Mouse (Mus musculus) embryonic facial prominence, embryonic 15.5 days (tissue): ENCODE measurements around the gene Scrn3. TPM values are rescaled to one million over a fixed set of nuclear protein-coding genes. Genes with fewer than 3 reads are reported as not detected.

Experiments
- ATAC-seq: fragments of 200-750 bp; cut with Nextera tagmentation; 2 replicates; pipeline ENCODE4 v1.8.0; 2017; ENCODE audit warnings: low read depth, moderate TSS enrichment; ENCODE audit not compliant: insufficient number of reproducible peaks, low FRiP score, low TSS enrichment
- H3K27ac ChIP-seq: fragments of 300-500 bp; sonication (generic); replicated peaks from 2 replicates; pipeline ENCODE4 v1.5.1; 2015; ENCODE audit warnings: mild to moderate bottlenecking, inconsistent platforms
- H3K27me3 ChIP-seq: fragments of 300-500 bp; sonication (generic); 2 replicates; pipeline ENCODE4 v1.6.1; 2015; ENCODE audit warnings: inconsistent platforms
- H3K36me3 ChIP-seq: fragments of 300-500 bp; sonication (generic); 2 replicates; pipeline ENCODE4 v1.6.1; 2015; ENCODE audit warnings: mild to moderate bottlenecking, inconsistent platforms
- H3K4me1 ChIP-seq: fragments of 300-500 bp; sonication (generic); 2 replicates; pipeline ENCODE4 v1.6.1; 2015; ENCODE audit warnings: inconsistent platforms
- H3K4me2 ChIP-seq: fragments of 300-500 bp; sonication (generic); replicated peaks from 2 replicates; pipeline ENCODE4 v1.6.1; 2015; ENCODE audit warnings: mild to moderate bottlenecking, inconsistent platforms
- H3K4me3 ChIP-seq: fragments of 300-500 bp; sonication (generic); replicated peaks from 2 replicates; pipeline ENCODE4 v1.5.1; 2015; ENCODE audit warnings: mild to moderate bottlenecking, inconsistent platforms
- H3K9ac ChIP-seq: fragments of 300-500 bp; sonication (generic); 2 replicates; pipeline ENCODE4 v1.6.1; 2015; ENCODE audit warnings: inconsistent platforms
- H3K9me3 ChIP-seq: fragments of 300-500 bp; sonication (generic); replicated peaks from 2 replicates; pipeline ENCODE4 v1.6.1; 2016; ENCODE audit warnings: inconsistent platforms
- WGBS: fragments of 180-500 bp; shearing (Covaris S2); methylation state at CpG from one replicate; pipeline ENCODE4 v1.1.7; 2015; 5-methylcytosine and 5-hydroxymethylcytosine counted together
- polyA plus RNA-seq: library from polyadenylated mRNA; unstranded; fragments of >200 nt; fragmentation: Nextera tagmentation; extraction: Ambion mirVana; gene quantifications from 2 replicates; pipeline ENCODE4 v1.2.1, GENCODE M21; 2015

The Scrn3 gene
- polyA plus RNA-seq, 1 experiment from 2014 or later: 14.7 TPM

GRCm38 (mm10) chr2:73276141-73276571, 36.2 kb upstream of the Scrn3 start:
- Histone ChIP-seq H3K4me2 (peak overlapping the region; percentile 6; the same call in 1 of the 2 replicates), H3K27me3 (peaks cover 62% of the 10 kb centered on the region), H3K9ac (no peak overlapping the region), H3K9me3 (no peaks in the 10 kb centered on the region), H3K27ac (no peak overlapping the region), H3K4me1 (peaks cover 66% of the 10 kb centered on the region), H3K36me3 (no peaks in the 10 kb centered on the region), H3K4me3 (peak overlapping the region; percentile 5; the same call in 1 of the 2 replicates)
- 2% methylated on average over 6 of the region's 6 CpGs for WGBS
- no peak for ATAC-seq

GRCm38 (mm10) chr2:73277021-73277708, 35.2 kb upstream of the Scrn3 start:
- peak overlapping the region; percentile 29; the same call in 1 of the 2 replicates for H3K27ac ChIP-seq
- H3K9me3 ChIP-seq: no peaks in the 10 kb centered on the region
- H3K36me3 ChIP-seq: no peaks in the 10 kb centered on the region
- 4% methylated on average over 38 of the region's 38 CpGs for WGBS
- peaks cover 64% of the 10 kb centered on the region for H3K27me3 ChIP-seq
- no peak for ATAC-seq
- peak overlapping the region; percentile 33 for H3K4me2 ChIP-seq
- H3K4me3 ChIP-seq: peak overlapping the region; percentile 27
- peaks cover 58% of the 10 kb centered on the region for H3K4me1 ChIP-seq
- H3K9ac ChIP-seq: no peak overlapping the region

- no peaks in the 10 kb centered on the region for H3K9me3 ChIP-seq
- peak overlapping the region; percentile 27 for H3K4me3 ChIP-seq
- no peak overlapping the region for H3K27ac ChIP-seq
- H3K4me2 ChIP-seq: peak overlapping the region; percentile 33
- peaks cover 65% of the 10 kb centered on the region for H3K27me3 ChIP-seq
- WGBS: 3% methylated on average over 18 of the region's 18 CpGs
- no peak overlapping the region for H3K9ac ChIP-seq
- peaks cover 55% of the 10 kb centered on the region for H3K4me1 ChIP-seq
- no peaks in the 10 kb centered on the region for H3K36me3 ChIP-seq
- no peak for ATAC-seq
Observed at GRCm38 (mm10) chr2:73277709-73278075, 34.7 kb upstream of the Scrn3 start.

- Histone ChIP-seq H3K36me3 (no peaks in the 10 kb centered on the region), H3K9ac (no peak overlapping the region), H3K4me2 (peak overlapping the region; percentile 40), H3K27me3 (peaks cover 59% of the 10 kb centered on the region), H3K4me1 (peaks cover 49% of the 10 kb centered on the region), H3K4me3 (peak overlapping the region; percentile 21), H3K27ac (0 out of 2 replicates have a peak overlapping the region, but pooled peaks have one; percentile 4), H3K9me3 (no peaks in the 10 kb centered on the region)
- no peak for ATAC-seq
- 3% methylated on average over 20 of the region's 20 CpGs for WGBS
Observed at GRCm38 (mm10) chr2:73278131-73278854, 34.1 kb upstream of the Scrn3 start.

GRCm38 (mm10) chr2:73278869-73279268, 33.5 kb upstream of the Scrn3 start:
- peaks cover 43% of the 10 kb centered on the region for H3K4me1 ChIP-seq
- peak overlapping the region; percentile 40 for H3K4me2 ChIP-seq
- H3K4me3 ChIP-seq: peak overlapping the region; percentile 21
- WGBS: 2% methylated on average over 17 of the region's 17 CpGs
- H3K9me3 ChIP-seq: no peaks in the 10 kb centered on the region
- no peak overlapping the region for H3K9ac ChIP-seq
- H3K36me3 ChIP-seq: no peaks in the 10 kb centered on the region
- H3K27ac ChIP-seq: peak overlapping the region; percentile 4; the same call in 1 of the 2 replicates
- peaks cover 53% of the 10 kb centered on the region for H3K27me3 ChIP-seq
- no peak for ATAC-seq

- Histone ChIP-seq H3K27me3 (peaks cover 49% of the 10 kb centered on the region), H3K27ac (0 out of 2 replicates have a peak overlapping the region, but pooled peaks have one; percentile 4), H3K36me3 (no peaks in the 10 kb centered on the region), H3K9ac (no peak overlapping the region), H3K4me3 (peak overlapping the region; percentile 21), H3K4me2 (peak overlapping the region; percentile 40), H3K4me1 (peaks cover 38% of the 10 kb centered on the region), H3K9me3 (no peaks in the 10 kb centered on the region)
- 5% methylated on average over 29 of the region's 31 CpGs for WGBS
- ATAC-seq: no peak
Observed at GRCm38 (mm10) chr2:73279271-73280038, 32.9 kb upstream of the Scrn3 start.

- Histone ChIP-seq H3K27ac (no peak overlapping the region), H3K4me2 (peak overlapping the region; percentile 34), H3K36me3 (no peaks in the 10 kb centered on the region), H3K4me3 (peak overlapping the region; percentile 22), H3K4me1 (peaks cover 34% of the 10 kb centered on the region), H3K9me3 (no peaks in the 10 kb centered on the region), H3K9ac (no peak overlapping the region), H3K27me3 (peaks cover 49% of the 10 kb centered on the region)
- no peak for ATAC-seq
- 7% methylated on average over 33 of the region's 33 CpGs for whole genome bisulfite sequencing
Observed at GRCm38 (mm10) chr2:73280356-73281047, 31.9 kb upstream of the Scrn3 start.

GRCm38 (mm10) chr2:73281048-73281661, 31.2 kb upstream of the Scrn3 start:
- Histone ChIP-seq H3K4me3 (peak overlapping the region; percentile 22; the same call in 1 of the 2 replicates), H3K9ac (no peak overlapping the region), H3K4me1 (peaks cover 34% of the 10 kb centered on the region), H3K4me2 (peak overlapping the region; percentile 34), H3K9me3 (no peaks in the 10 kb centered on the region), H3K27me3 (peaks cover 45% of the 10 kb centered on the region), H3K36me3 (no peaks in the 10 kb centered on the region; the same call in 1 of the 2 replicates), H3K27ac (no peak overlapping the region)
- no peak for ATAC-seq
- 30% methylated on average over 22 of the region's 22 CpGs for WGBS

- H3K36me3 ChIP-seq: peaks cover 5% of the 10 kb centered on the region; the same call in 1 of the 2 replicates
- WGBS: 16% methylated on average over 7 of the region's 7 CpGs
Observed at GRCm38 (mm10) chr2:73281707-73282106, 30.7 kb upstream of the Scrn3 start.

GRCm38 (mm10) chr2:73285630-73286029, 26.8 kb upstream of the Scrn3 start:
- no peak overlapping the region for H3K9ac ChIP-seq
- WGBS: 5% methylated on average over 2 of the region's 2 CpGs

More at GRCm38 (mm10) chr2:73281707-73282106, 30.7 kb upstream of the Scrn3 start:
- ATAC-seq: no peak
- H3K27me3 ChIP-seq: peaks cover 41% of the 10 kb centered on the region
- no peaks in the 10 kb centered on the region for H3K9me3 ChIP-seq
- peaks cover 34% of the 10 kb centered on the region for H3K4me1 ChIP-seq
- H3K4me2 ChIP-seq: no peak overlapping the region
- H3K27ac ChIP-seq: no peak overlapping the region
- no peak overlapping the region for H3K9ac ChIP-seq
- H3K4me3 ChIP-seq: no peak overlapping the region

More at GRCm38 (mm10) chr2:73285630-73286029, 26.8 kb upstream of the Scrn3 start:
- no peak overlapping the region for H3K27ac ChIP-seq
- no peak overlapping the region for H3K4me3 ChIP-seq
- no peaks in the 10 kb centered on the region for H3K9me3 ChIP-seq
- peaks cover 7% of the 10 kb centered on the region for H3K4me1 ChIP-seq
- H3K36me3 ChIP-seq: peaks cover 25% of the 10 kb centered on the region
- no peak overlapping the region for H3K4me2 ChIP-seq
- peaks cover 15% of the 10 kb centered on the region for H3K27me3 ChIP-seq
- ATAC-seq: no peak
